Mouse (Mus musculus): Measurements from ENCODE around the gene Crlf1. TPM values are rescaled to one million over a fixed set of nuclear protein-coding genes. Genes with fewer than 3 reads are reported as not detected.
"Not testable (repeated sequence)": the region's sequence is repeated elsewhere in the genome, so short reads cannot be mapped to it uniquely, and the experiment has no call there.

Gene Crlf1
- polyA plus RNA-seq, 1 experiment from 2014 or later = 1.6 TPM

DNA sequence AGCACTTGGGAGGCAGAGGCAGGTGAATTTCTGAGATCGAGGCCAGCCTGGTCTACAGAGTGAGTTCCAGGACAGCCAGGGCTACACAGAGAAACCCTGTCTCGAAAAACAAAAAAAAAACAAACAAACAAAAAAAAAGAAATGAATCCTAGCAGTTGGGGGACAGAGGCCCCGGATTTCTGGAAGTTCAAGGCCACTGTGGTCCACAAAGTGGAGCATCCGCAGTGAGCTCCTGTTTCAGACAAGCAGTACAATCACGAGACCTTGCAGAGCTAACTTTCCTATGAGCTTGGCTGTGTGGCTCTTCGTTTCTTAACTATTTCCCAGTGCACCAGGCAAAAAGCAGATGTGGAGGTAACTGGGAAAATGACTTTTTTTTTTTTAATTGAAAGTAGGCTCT lies 18.2 kb downstream of the Crlf1 start:
- Histone ChIP-seq H3K27ac (ENCODE audit: low read length) (peak overlapping the region; percentile 98; the same call in 1 of the 2 replicates), H3K4me2 (ENCODE audit: low read depth, low read length) (peak overlapping the region; percentile 46), H3K4me3 (ENCODE audit: low read length) (peak overlapping the region; percentile 83), H3K9ac (ENCODE audit: low read depth, low read length) (peak overlapping the region; percentile 90), H3K4me1 (ENCODE audit: control insufficient read depth, insufficient read depth, low read length) (peaks cover 26% of the 10 kb centered on the region)
- H3K36me3 ChIP-seq (ENCODE audit: control insufficient read depth, insufficient read depth, low read length); ATAC-seq; H3K9me3 ChIP-seq (ENCODE audit: control insufficient read depth, low read length); H3K27me3 ChIP-seq (replicated peaks; ENCODE audit: control insufficient read depth, insufficient read depth, low read length): not testable (repeated sequence)
- 80% methylated on average over 6 of the region's 6 CpGs for WGBS

GRCm38 (mm10) chr8:70511770-70512169 lies 18.8 kb downstream of the Crlf1 start:
- Histone ChIP-seq H3K4me3 (ENCODE audit: low read length) (no peak overlapping the region), H3K4me2 (ENCODE audit: low read depth, low read length) (peak overlapping the region; percentile 46; the same call in 1 of the 2 replicates), H3K4me1 (ENCODE audit: control insufficient read depth, insufficient read depth, low read length) (peaks cover 26% of the 10 kb centered on the region), H3K9me3 (ENCODE audit: control insufficient read depth, low read length) (no peaks in the 10 kb centered on the region), H3K27ac (ENCODE audit: low read length) (no peak overlapping the region), H3K36me3 (ENCODE audit: control insufficient read depth, insufficient read depth, low read length) (peaks cover 7% of the 10 kb centered on the region), H3K27me3 (replicated peaks; ENCODE audit: control insufficient read depth, insufficient read depth, low read length) (no peaks in the 10 kb centered on the region), H3K9ac (ENCODE audit: low read depth, low read length) (peak overlapping the region; percentile 90; the same call in 1 of the 2 replicates)
- no peak for ATAC-seq
- WGBS = 96% methylated on average over 2 of the region's 2 CpGs

DNA sequence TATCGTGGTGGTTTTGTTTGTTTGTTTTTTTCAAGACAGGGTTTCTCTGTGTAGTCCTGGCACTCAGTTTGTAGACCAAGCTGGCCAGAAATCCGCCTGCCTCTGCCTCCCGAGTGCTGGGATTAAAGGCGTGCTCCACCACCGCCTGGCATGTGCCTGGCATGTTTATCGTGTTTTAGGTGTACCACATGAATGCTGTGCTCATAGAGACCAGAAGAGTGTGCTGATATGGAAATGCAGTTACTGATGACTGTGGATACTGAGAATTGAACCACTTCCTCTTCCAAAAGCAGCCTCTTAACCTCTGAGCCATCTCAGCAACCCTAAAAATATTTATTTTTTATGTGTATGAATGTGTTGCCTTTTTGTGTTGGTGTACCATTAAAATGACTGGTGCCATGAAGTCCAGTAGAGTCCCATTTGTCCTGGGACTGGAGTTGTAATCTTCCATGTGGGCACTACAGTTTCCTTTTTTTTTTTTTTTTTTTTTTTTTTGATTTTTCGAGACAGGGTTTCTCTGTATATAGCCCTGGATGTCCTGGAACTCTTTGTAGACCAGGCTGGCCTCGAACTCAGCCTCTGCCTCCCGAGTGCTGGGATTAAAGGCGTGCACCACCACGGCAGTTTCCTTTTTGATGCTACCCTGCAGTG lies 19.4 kb downstream of the Crlf1 start:
- Histone ChIP-seq H3K27me3 (replicated peaks; ENCODE audit: control insufficient read depth, insufficient read depth, low read length) (no peaks in the 10 kb centered on the region), H3K9me3 (ENCODE audit: control insufficient read depth, low read length) (no peaks in the 10 kb centered on the region), H3K27ac (ENCODE audit: low read length) (no peak overlapping the region), H3K4me2 (ENCODE audit: low read depth, low read length) (no peak overlapping the region), H3K9ac (ENCODE audit: low read depth, low read length) (no peak overlapping the region), H3K4me3 (ENCODE audit: low read length) (no peak overlapping the region), H3K4me1 (ENCODE audit: control insufficient read depth, insufficient read depth, low read length) (peaks cover 26% of the 10 kb centered on the region), H3K36me3 (ENCODE audit: control insufficient read depth, insufficient read depth, low read length) (peaks cover 7% of the 10 kb centered on the region)
- WGBS = 92% methylated on average over 11 of the region's 11 CpGs
- no peak for ATAC-seq

- no peaks in the 10 kb centered on the region for H3K27me3 ChIP-seq (replicated peaks; ENCODE audit: control insufficient read depth, insufficient read depth, low read length)
- ATAC-seq = no peak
- H3K36me3 ChIP-seq (ENCODE audit: control insufficient read depth, insufficient read depth, low read length) = no peaks in the 10 kb centered on the region
- 0 out of 2 replicates have a peak overlapping the region, but pooled peaks have one; percentile 4 for H3K27ac ChIP-seq (ENCODE audit: low read length)
- no peak overlapping the region for H3K9ac ChIP-seq (ENCODE audit: low read depth, low read length)
- H3K4me3 ChIP-seq (ENCODE audit: low read length) = no peak overlapping the region
- no peaks in the 10 kb centered on the region for H3K9me3 ChIP-seq (ENCODE audit: control insufficient read depth, low read length)
- no peak overlapping the region for H3K4me2 ChIP-seq (ENCODE audit: low read depth, low read length)
- 62% methylated on average over 2 of the region's 2 CpGs for WGBS
- peaks cover 25% of the 10 kb centered on the region for H3K4me1 ChIP-seq (ENCODE audit: control insufficient read depth, insufficient read depth, low read length)
These were observed 20.5 kb downstream of the Crlf1 start for GRCm38 (mm10) chr8:70513441-70513840.

DNA sequence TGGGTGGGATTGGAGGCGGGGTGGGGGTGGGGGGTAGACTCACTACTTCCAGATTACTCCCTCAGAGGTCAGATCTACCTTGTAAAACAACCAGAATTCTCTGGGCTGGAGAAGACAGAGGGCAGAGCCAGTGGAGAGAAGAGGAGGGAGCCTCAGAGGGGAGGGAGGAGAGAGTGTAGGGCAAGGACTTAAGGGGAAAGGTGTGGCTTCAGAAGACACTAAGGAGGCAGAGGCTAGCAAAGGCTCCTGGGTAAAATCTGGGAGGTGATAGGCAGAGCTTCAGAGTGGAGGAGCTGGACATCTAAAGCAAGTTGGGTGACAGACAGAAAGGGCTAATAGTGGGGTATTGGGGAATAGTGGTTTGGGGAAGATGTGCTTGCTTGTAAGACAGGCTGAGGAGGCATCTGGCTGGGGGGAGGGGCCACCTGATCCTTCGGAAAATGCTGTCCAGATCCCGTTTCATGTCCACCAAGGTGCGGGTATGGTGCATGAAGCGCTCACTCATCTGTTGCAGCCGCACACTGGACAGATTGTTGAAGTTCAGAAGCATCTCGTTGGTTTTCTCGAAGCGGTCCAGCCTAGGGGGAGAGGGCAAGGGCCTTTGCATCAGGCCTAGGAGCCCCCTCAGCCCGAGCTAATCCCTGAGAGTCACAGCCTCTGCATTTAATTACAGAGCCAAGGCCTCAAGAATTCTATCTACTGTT lies 25.1 kb downstream of the Crlf1 start:
- no peak overlapping the region for H3K9ac ChIP-seq (ENCODE audit: low read depth, low read length)
- no peaks in the 10 kb centered on the region for H3K27me3 ChIP-seq (replicated peaks; ENCODE audit: control insufficient read depth, insufficient read depth, low read length)
- H3K9me3 ChIP-seq (ENCODE audit: control insufficient read depth, low read length) = no peaks in the 10 kb centered on the region
- peaks cover 6% of the 10 kb centered on the region; the same call in 1 of the 2 replicates for H3K4me1 ChIP-seq (ENCODE audit: control insufficient read depth, insufficient read depth, low read length)
- H3K36me3 ChIP-seq (ENCODE audit: control insufficient read depth, insufficient read depth, low read length) = 0 out of 2 replicates have a peak, but pooled peaks cover 3% of the 10 kb centered on the region
- ATAC-seq = no peak
- H3K4me2 ChIP-seq (ENCODE audit: low read depth, low read length) = no peak overlapping the region
- WGBS = 82% methylated on average over 10 of the region's 10 CpGs
- no peak overlapping the region for H3K4me3 ChIP-seq (ENCODE audit: low read length)
- no peak overlapping the region for H3K27ac ChIP-seq (ENCODE audit: low read length)

DNA sequence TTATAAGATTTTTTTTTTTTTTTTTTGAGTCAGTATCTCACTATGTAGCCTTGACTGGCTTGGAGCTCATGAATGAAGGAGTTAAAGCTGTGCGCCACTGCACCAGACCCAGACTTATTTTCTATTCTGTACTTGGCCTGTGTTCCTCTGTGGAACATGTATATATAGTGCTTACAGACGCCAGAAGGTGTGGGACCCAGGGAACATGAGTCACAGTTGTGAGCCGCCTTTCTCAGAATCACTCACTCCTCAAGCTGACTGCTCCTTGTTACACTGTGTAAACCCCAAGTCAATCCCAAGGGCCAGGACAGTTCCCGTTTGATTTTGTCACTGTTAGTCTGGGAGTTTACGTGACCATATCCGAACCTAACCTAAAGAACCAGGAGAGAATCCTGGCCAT lies 26.1 kb downstream of the Crlf1 start:
- 0 out of 2 replicates have a peak, but pooled peaks cover 3% of the 10 kb centered on the region for H3K36me3 ChIP-seq (ENCODE audit: control insufficient read depth, insufficient read depth, low read length)
- 87% methylated on average over 6 of the region's 6 CpGs for WGBS
- H3K4me3 ChIP-seq (ENCODE audit: low read length) = no peak overlapping the region
- H3K27ac ChIP-seq (ENCODE audit: low read length) = no peak overlapping the region
- H3K9ac ChIP-seq (ENCODE audit: low read depth, low read length) = no peak overlapping the region
- H3K9me3 ChIP-seq (ENCODE audit: control insufficient read depth, low read length) = no peaks in the 10 kb centered on the region
- no peak overlapping the region for H3K4me2 ChIP-seq (ENCODE audit: low read depth, low read length)
- peaks cover 5% of the 10 kb centered on the region for H3K4me1 ChIP-seq (ENCODE audit: control insufficient read depth, insufficient read depth, low read length)
- no peaks in the 10 kb centered on the region for H3K27me3 ChIP-seq (replicated peaks; ENCODE audit: control insufficient read depth, insufficient read depth, low read length)
- no peak for ATAC-seq

DNA sequence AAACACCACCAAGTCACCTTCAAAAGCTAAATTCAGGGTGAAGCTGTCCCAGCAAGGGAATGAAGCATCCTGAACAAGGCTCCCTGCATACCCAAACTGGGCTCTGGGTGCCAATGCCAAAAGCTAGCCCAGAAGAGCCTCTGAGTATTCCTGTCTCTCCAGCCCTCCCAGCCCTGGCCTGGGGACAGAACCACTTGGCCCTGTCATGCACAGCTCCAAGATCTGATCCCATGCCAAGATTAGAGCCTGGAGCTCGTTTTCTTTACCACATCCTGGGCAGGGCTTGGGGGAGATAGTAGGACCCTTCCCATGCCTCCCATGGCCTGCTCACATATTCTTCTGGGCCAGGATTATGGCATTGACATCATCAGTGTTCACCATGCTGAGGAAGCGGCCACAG lies 26.6 kb downstream of the Crlf1 start:
- WGBS = 63% methylated on average over 2 of the region's 2 CpGs
- 0 out of 2 replicates have a peak, but pooled peaks cover 3% of the 10 kb centered on the region for H3K36me3 ChIP-seq (ENCODE audit: control insufficient read depth, insufficient read depth, low read length)
- H3K4me2 ChIP-seq (ENCODE audit: low read depth, low read length) = no peak overlapping the region
- H3K27ac ChIP-seq (ENCODE audit: low read length) = no peak overlapping the region
- no peak overlapping the region for H3K9ac ChIP-seq (ENCODE audit: low read depth, low read length)
- no peak for ATAC-seq
- peaks cover 5% of the 10 kb centered on the region for H3K4me1 ChIP-seq (ENCODE audit: control insufficient read depth, insufficient read depth, low read length)
- no peaks in the 10 kb centered on the region for H3K9me3 ChIP-seq (ENCODE audit: control insufficient read depth, low read length)
- no peak overlapping the region for H3K4me3 ChIP-seq (ENCODE audit: low read length)
- H3K27me3 ChIP-seq (replicated peaks; ENCODE audit: control insufficient read depth, insufficient read depth, low read length) = no peaks in the 10 kb centered on the region

- no peaks in the 10 kb centered on the region for H3K9me3 ChIP-seq (ENCODE audit: control insufficient read depth, low read length)
- peaks cover 5% of the 10 kb centered on the region for H3K4me1 ChIP-seq (ENCODE audit: control insufficient read depth, insufficient read depth, low read length)
- H3K9ac ChIP-seq (ENCODE audit: low read depth, low read length) = peak overlapping the region; percentile 84
- H3K4me2 ChIP-seq (ENCODE audit: low read depth, low read length) = peak overlapping the region; percentile 68
- 0 out of 2 replicates have a peak, but pooled peaks cover 3% of the 10 kb centered on the region for H3K36me3 ChIP-seq (ENCODE audit: control insufficient read depth, insufficient read depth, low read length)
- peak overlapping the region; percentile 93 for H3K27ac ChIP-seq (ENCODE audit: low read length)
- ATAC-seq = peak; percentile 83
- WGBS = 1% methylated on average over 49 of the region's 51 CpGs
- no peaks in the 10 kb centered on the region for H3K27me3 ChIP-seq (replicated peaks; ENCODE audit: control insufficient read depth, insufficient read depth, low read length)
- peak overlapping the region; percentile 83 for H3K4me3 ChIP-seq (ENCODE audit: low read length)
These were observed 29.8 kb downstream of the Crlf1 start for GRCm38 (mm10) chr8:70522592-70523403.

DNA sequence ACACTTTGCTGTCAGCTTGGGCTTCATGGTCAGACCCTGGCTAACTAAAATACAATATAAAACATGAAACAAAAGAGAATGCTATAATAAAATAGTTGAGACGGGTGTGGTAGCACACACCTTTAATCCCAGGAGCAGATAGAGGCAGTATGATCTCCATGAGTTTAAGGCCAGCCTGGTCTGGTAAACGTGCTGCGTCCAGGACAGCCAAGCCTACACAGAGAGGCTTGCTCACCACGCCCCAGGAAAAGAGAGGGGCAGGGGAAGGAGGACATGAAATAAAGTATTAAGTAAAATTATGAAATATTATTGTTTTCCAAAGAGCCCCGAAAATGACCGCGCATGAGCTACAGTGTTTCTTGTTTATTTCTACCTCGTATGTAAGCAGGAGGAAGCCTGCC lies 34.2 kb downstream of the Crlf1 start:
- H3K4me1 ChIP-seq (ENCODE audit: control insufficient read depth, insufficient read depth, low read length) = peaks cover 17% of the 10 kb centered on the region
- H3K27me3 ChIP-seq (replicated peaks; ENCODE audit: control insufficient read depth, insufficient read depth, low read length) = no peaks in the 10 kb centered on the region
- H3K4me3 ChIP-seq (ENCODE audit: low read length) = peak overlapping the region; percentile 92
- H3K9ac ChIP-seq (ENCODE audit: low read depth, low read length) = peak overlapping the region; percentile 96
- H3K36me3 ChIP-seq (ENCODE audit: control insufficient read depth, insufficient read depth, low read length) = peaks cover 11% of the 10 kb centered on the region
- WGBS = 2% methylated on average over 8 of the region's 8 CpGs
- peak overlapping the region; percentile 81 for H3K27ac ChIP-seq (ENCODE audit: low read length)
- peak; percentile 51 for ATAC-seq
- no peaks in the 10 kb centered on the region for H3K9me3 ChIP-seq (ENCODE audit: control insufficient read depth, low read length)
- H3K4me2 ChIP-seq (ENCODE audit: low read depth, low read length) = peak overlapping the region; percentile 61
